28 mouse cellular contexts compared by ENCODE assay signal in the genomic region with DNA sequence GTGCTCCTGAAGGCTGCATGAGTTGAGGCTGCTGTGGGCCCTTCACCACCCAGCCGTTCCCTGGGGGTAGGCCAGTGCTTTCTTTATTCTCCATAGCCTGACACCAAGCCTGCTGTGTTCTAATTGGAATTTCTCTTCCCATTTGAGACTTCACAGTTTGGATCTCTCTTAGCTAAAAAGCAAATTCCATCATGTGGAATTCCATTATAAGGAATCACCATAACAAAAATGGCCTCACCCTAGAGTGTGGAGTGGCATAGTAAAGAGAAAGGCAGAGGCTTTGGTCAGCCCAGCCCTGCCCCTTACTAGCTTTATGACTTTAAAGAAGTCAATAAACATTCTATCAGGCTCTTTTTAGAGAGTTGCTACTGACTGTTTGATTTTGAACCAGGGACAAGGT. TPM values are rescaled to one million over a fixed set of nuclear protein-coding genes. Genes with fewer than 3 reads are reported as not detected.
A peak's percentile ranks its signal among the peaks of the same experiment; 100 is the strongest.
DNase-seq lines count a peak whose midpoint lies in the region.
"Had no signal": no experiment of that assay in that cellular context is flagged by ENCODE, and none has a peak within 500 bp of the region (broad histone marks: within the 10 kb centered on the region; RNA-seq: fewer than 3 reads in every experiment).

No protein-coding gene starts in this region.

- intact Hi-C loops in gastrocnemius, postnatal 36 days (cut with DNase I), result no loop called here

- DNase-seq in ES-CJ7 (ENCODE audit: low read depth, low spot score), result peak; percentile 45
- DNase-seq in Muller cell, postnatal 12 days (ENCODE audit: inconsistent ontology term), result peak; percentile 36
- DNase-seq in R1 (ENCODE audit: low read depth, low spot score), result peak; percentile 92
- DNase-seq in ZHBTc4 (ENCODE audit: low read depth, low spot score), result peak; percentile 88
- no peak for DNase-seq in frontal cortex, postnatal 36 days (ENCODE audit: low spot score in 2 of 2)
- DNase-seq in right cerebral cortex, postnatal 10 days (ENCODE audit: low spot score in 2 of 2), result no peak
- no peak for DNase-seq in gastrocnemius, postnatal 36 days
- DNase-seq in MN1 (ENCODE audit: low spot score), result no peak
- DNase-seq: adrenal gland, adult 2 months; adrenal gland, adult 8-10 months; adrenal gland, postnatal 10 days; adrenal gland, postnatal 14 days; adrenal gland, postnatal 25 days; adrenal gland, postnatal 36 days; B cell, adult 2 months; cerebellum, adult 11 months; cerebellum, adult 11-12 months; cerebellum, adult 18-20 months; cerebellum, adult 2 months; cerebellum, adult 8-10 months; cerebellum, adult 9-10 months; cerebellum, adult 9-11 months had no signal

RNA-seq across cellular contexts. Expression of gene Eif3m, which starts 31.4 kb away (rescaled TPM):
- total RNA-seq in gastrocnemius, postnatal 36 days (2021), result 10 to 100 TPM; 94.7 to 97.5 TPM

RNA-seq across cellular contexts. Expression of gene Gm11060, which starts 43.5 kb away (rescaled TPM):
- total RNA-seq in gastrocnemius, postnatal 36 days (2021), result not detected
- total RNA-seq: adrenal gland, adult 18-20 months; adrenal gland, adult 2 months; adrenal gland, adult 8-10 months; adrenal gland, postnatal 10 days; adrenal gland, postnatal 14 days; adrenal gland, postnatal 25 days; adrenal gland, postnatal 36 days; adrenal gland, postnatal 4 days; CH12.LX; ES-E14; G1E; MEL had no signal

Comparison
In these comparisons a context has a peak if more than half of its experiments do, and no peak if none do; other contexts are left out.
1. DNase-seq: peak in ES-CJ7 (single experiment), Muller cell, postnatal 12 days (single experiment), R1 (single experiment) and ZHBTc4 (single experiment); none in frontal cortex, postnatal 36 days (0 of 2), right cerebral cortex, postnatal 10 days (0 of 2), gastrocnemius, postnatal 36 days (0 of 2) and MN1 (single experiment).